Mouse (Mus musculus): ENCODE measurements at regions not wholly inside any gene's neighbourhood (a gene's known extent, or its start where the extent isn't known, plus 50 kb on each side); places are given as distances from the start of the nearest gene placed in this dataset.

DNA sequence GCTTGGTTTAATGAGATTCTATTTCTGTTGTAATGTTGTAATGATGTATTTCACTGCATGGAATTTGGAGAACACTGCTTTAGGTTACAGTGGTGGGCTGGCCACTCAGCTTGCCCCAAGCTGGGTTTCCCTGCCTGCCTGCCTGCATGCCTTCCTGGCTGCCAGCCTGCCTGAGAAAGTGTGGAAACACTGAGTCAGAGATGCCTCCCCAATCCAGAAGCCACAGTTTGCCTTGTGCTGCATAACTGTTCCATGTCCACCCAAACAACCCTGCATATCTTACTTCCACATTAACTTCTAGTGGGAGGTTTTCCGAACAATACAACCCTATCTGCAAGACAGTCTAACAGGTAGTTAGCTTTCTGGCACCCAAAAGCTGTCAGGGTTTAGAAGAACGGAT, 127.0 kb upstream of the Tbl1xr1 start:
- TF ChIP-seq CTCF (IDR thresholded peaks at IDR 0.05; ENCODE audit: extremely low read depth, insufficient read depth, insufficient read length, insufficient replicate concordance) (no peak), POLR2A (IDR thresholded peaks at IDR 0.05; ENCODE audit: low read depth, low read length) (no peak)

All from spleen, adult 2 months (tissue).